Mouse (Mus musculus) embryo, embryonic 10.5 days (tissue): ENCODE data around the gene Olfr965.
"Not testable (repeated sequence)": the region's sequence is repeated elsewhere in the genome, so short reads cannot be mapped to it uniquely, and the experiment has no call there.

ENCODE experiments used
- DNase-seq: peaks from one replicate; pipeline ENCODE4 v3.0.0-alpha.2; 2015; ENCODE audit warnings: low spot score

Gene Olfr965

GRCm38 (mm10) chr9:39711053-39711452, at the start of gene Olfr965:
Gene Olfr965, plus strand, starts transcription at chr9:39711353.
- no peak for DNase-seq

DNA sequence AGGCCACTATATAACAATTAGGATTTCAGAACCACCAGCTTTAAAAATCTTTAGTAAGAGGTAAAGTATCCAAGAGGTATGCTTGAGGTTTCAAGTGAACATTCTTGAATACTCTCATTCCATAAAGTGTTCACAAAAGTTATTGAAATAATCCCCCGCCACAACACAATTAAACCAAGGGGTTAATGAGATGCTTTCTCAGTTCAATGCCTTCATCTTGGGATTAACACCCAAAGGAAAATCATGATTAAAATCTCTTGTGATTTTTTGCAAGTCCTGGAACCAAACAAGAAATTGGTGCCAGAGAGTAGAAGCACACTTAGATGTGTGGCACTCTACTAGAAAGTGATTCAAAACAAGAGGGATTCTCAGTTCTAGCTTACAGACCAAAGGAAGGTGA, 44.2 kb upstream of the Olfr965 start, which contains the start of gene Olfr963:
Olfr963 (plus strand) TSS at position 301 of the 400 bp plus-strand sequence.
- DNase-seq: no peak

DNA sequence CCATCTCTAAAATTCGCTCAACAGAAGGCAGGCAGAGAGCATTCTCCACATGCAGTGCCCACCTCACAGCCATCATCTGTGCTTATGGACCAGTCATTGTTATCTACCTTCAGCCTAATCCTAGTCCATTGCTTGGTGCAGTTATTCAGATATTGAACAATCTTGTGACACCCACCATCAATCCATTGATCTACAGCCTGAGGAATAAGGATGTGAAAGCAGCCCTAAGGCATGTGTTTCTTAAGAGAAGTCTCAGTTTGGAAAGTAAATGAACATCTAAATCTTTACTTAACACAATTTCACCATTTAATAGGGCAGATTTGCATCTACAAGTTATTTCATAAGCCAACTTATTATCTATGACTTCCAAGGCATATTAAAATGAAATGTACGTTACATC, 41.4 kb upstream of the Olfr965 start:
- no peak for DNase-seq

DNA sequence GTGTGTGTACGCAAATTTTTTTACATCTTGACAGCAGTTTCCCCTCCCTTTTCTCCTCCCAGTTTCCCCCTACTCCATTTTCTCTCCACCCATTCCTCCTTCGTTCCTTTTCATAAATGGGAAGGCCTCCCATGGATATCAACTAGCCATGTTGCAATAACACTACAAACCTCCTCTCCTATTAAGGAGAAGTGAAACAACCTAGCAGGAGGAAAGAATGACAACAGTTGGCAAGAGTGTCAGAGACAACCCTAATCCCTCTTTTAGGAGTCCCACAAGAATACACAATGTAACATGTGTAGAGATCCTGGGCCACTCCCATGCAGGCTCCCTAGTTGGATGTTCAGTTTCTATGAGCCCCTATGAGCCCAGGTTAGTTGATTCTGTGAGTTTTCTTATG, 36.3 kb upstream of the Olfr965 start:
- DNase-seq: no peak

DNA sequence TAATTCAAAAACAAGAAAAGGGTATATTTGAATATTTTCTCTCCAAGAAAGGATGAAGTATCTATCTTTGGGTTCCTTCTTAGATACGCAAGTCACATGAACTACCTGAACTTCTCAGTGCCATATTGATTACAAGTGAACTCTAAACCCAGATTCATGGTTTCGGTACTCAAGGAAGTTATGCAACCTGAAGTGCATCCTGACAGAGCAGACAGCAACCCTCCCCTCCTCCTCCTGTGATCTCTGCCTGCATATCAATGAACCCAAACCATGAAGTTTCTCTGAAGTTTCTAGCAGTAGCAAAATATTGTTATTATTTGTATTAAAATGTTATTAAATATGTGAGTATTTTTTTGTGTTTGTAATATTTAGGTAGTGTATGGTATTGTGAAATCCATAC, 32.6 kb upstream of the Olfr965 start:
- DNase-seq: no peak

- DNase-seq: no peak
These were observed 31.9 kb upstream of the Olfr965 start for GRCm38 (mm10) chr9:39679280-39679679.

DNA sequence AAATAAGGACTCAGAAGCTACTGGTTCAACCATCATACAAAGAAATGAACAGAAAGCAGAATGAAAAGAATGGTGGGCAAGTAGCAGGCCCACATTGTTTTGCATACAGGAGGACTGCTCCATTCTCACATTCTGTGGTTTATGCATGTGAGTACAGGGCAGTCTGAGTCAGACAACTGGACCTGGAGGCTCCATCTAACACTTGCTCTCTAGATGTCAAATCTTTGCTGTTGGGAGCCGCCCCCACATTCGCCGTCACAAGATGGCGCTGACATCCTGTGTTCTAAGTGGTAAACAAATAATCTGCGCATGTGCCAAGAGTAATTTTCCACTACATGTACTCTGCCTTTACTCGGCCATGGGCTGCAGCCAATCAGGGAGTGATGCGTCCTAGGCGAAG, 10.0 kb upstream of the Olfr965 start:
- DNase-seq: not testable (repeated sequence)

DNA sequence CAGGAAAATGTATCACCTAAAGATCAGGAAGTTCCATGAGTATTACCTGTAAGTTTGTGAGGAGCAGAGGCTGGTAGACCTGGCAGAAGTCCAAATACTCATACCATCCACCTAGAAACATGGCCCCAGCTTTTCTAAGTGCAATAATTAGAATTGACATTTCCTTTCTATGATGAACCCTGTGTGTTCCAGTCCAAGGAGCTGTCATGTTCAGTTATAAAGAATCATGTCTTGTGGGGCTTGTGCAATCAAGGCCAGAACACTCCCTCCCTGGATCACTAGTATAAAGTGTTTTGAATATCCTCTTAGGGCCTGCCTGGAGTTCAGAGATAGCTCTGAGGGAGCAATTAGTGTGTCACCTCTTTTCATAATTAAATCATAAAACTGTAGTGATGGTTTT, 4.1 kb upstream of the Olfr965 start, which contains the start of gene Olfr149:
Olfr149 (minus strand) TSS at position 101 of the 400 bp plus-strand sequence.
- no peak for DNase-seq

GRCm38 (mm10) chr9:39708958-39709357, 2.2 kb upstream of the Olfr965 start:
- no peak for DNase-seq

- DNase-seq: no peak
These were observed 19.5 kb downstream of the Olfr965 start, which contains the start of gene Olfr150 for GRCm38 (mm10) chr9:39730678-39731077. Gene Olfr150, plus strand, starts transcription at chr9:39730978.

DNA sequence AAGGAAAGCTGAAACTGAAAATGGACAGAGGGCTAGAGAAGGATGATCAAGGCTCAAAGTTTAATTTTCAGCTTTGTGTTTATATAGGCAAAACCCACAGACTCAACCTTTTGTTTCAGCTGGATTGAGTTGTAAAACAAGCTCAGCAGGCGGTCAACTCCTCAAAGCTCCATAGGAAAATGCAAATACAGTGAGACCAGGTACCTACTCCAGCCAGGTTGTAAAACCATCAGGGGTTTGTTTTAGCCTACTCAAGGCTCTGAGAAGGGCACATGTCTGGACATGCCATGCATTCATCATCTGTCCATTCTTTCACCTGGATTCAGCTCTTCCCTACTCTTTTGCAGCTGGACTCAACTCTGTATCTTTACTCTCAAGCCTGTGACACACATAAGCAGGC, 29.6 kb downstream of the Olfr965 start:
- DNase-seq: no peak

- no peak for DNase-seq
These were observed 34.8 kb downstream of the Olfr965 start, which contains the start of gene Olfr967 for GRCm38 (mm10) chr9:39745949-39746348. Gene Olfr967, plus strand, starts transcription at chr9:39746249.

- DNase-seq: no peak
These were observed 35.3 kb downstream of the Olfr965 start for GRCm38 (mm10) chr9:39746428-39746827.
